Mouse (Mus musculus) forebrain, embryonic 12.5 days (tissue): ENCODE data around the gene Mrpl38. TPM values are rescaled to one million over a fixed set of nuclear protein-coding genes. Genes with fewer than 3 reads are reported as not detected.

Experiments used
- ATAC-seq: fragments of 200-750 bp; cut with Nextera tagmentation; 2 replicates; pipeline ENCODE4 v1.8.0; 2017; ENCODE audit warnings: moderate TSS enrichment; ENCODE audit not compliant: low FRiP score
- H3K27ac ChIP-seq: fragments of 300-500 bp; sonication (generic); 2 replicates; pipeline ENCODE4 v1.5.1; 2016; ENCODE audit warnings: mild to moderate bottlenecking
- H3K27me3 ChIP-seq: fragments of 300-500 bp; sonication (generic); 2 replicates; pipeline ENCODE4 v1.6.1; 2016; ENCODE audit warnings: mild to moderate bottlenecking
- H3K36me3 ChIP-seq: fragments of 300-500 bp; sonication (generic); replicated peaks from 2 replicates; pipeline ENCODE4 v1.6.1; 2016; ENCODE audit warnings: mild to moderate bottlenecking
- H3K4me1 ChIP-seq: fragments of 300-500 bp; sonication (generic); 2 replicates; pipeline ENCODE4 v1.6.1; 2016
- H3K4me2 ChIP-seq: fragments of 300-500 bp; sonication (generic); 2 replicates; pipeline ENCODE4 v1.6.1; 2016; ENCODE audit warnings: mild to moderate bottlenecking, moderate library complexity
- H3K4me3 ChIP-seq: fragments of 300-500 bp; sonication (generic); replicated peaks from 2 replicates; pipeline ENCODE4 v1.5.1; 2016; ENCODE audit warnings: mild to moderate bottlenecking
- H3K9ac ChIP-seq: fragments of 300-500 bp; sonication (generic); 2 replicates; pipeline ENCODE4 v1.6.1; 2016; ENCODE audit warnings: mild to moderate bottlenecking
- H3K9me3 ChIP-seq: fragments of 300-500 bp; sonication (generic); 2 replicates; pipeline ENCODE4 v1.6.1; 2016
- WGBS: fragments of 180-500 bp; shearing (Covaris S2); methylation state at CpG from one replicate; pipeline ENCODE4 v1.1.7; 2016; 5-methylcytosine and 5-hydroxymethylcytosine counted together
- polyA plus RNA-seq: library from polyadenylated mRNA; unstranded; fragments of >200 nt; fragmentation: Nextera tagmentation; extraction: Ambion mirVana; gene quantifications from 2 replicates; pipeline ENCODE4 v1.2.1, GENCODE M21; 2016

Mrpl38 gene
- polyA plus RNA-seq: 89.6 and 90.5 TPM in 2 replicates

GRCm38 (mm10) chr11:116138468-116139138 lies at the start of gene Mrpl38:
TSS of gene Mrpl38 (minus strand) at chr11:116138868.
- under 1% methylated on average over 58 of the region's 60 CpGs for WGBS
- peak within 1 kb of the TSS; percentile 62 for H3K27ac ChIP-seq

GRCm38 (mm10) chr11:116187226-116187930 lies 48.7 kb upstream of the Mrpl38 start:
- no peak overlapping the region for H3K9ac ChIP-seq
- H3K4me1 ChIP-seq: peaks cover 8% of the 10 kb centered on the region
- H3K36me3 ChIP-seq: peaks cover 44% of the 10 kb centered on the region
- 47% methylated on average over 11 of the region's 11 CpGs for WGBS
- H3K4me3 ChIP-seq: no peak overlapping the region
- H3K9me3 ChIP-seq: no peaks in the 10 kb centered on the region
- H3K27me3 ChIP-seq: no peaks in the 10 kb centered on the region
- H3K4me2 ChIP-seq: no peak overlapping the region
- ATAC-seq: no peak
- peak overlapping the region; percentile 38; the same call in 1 of the 2 replicates for H3K27ac ChIP-seq

More at GRCm38 (mm10) chr11:116138468-116139138, at the start of gene Mrpl38:
- H3K9ac ChIP-seq: peak within 1 kb of the TSS; percentile 74
- peak within 1 kb of the TSS; percentile 73 for H3K4me3 ChIP-seq
- no peaks in the 10 kb centered on the region for H3K27me3 ChIP-seq
- H3K4me1 ChIP-seq: peaks cover 20% of the 10 kb centered on the region
- peak; percentile 95 for ATAC-seq
- no peaks in the 10 kb centered on the region for H3K9me3 ChIP-seq
- H3K36me3 ChIP-seq: peaks cover 46% of the 10 kb centered on the region
- H3K4me2 ChIP-seq: peak within 1 kb of the TSS; percentile 56

- Histone ChIP-seq H3K27me3 (no peaks in the 10 kb centered on the region), H3K4me2 (no peak overlapping the region), H3K9ac (no peak overlapping the region), H3K4me1 (peaks cover 8% of the 10 kb centered on the region), H3K36me3 (peaks cover 46% of the 10 kb centered on the region), H3K4me3 (no peak overlapping the region), H3K9me3 (no peaks in the 10 kb centered on the region), H3K27ac (no peak overlapping the region)
- 86% methylated on average over 11 of the region's 11 CpGs for WGBS
- no peak for ATAC-seq
Observed at GRCm38 (mm10) chr11:116186360-116186759, 47.7 kb upstream of the Mrpl38 start.

GRCm38 (mm10) chr11:116185836-116186235 lies 47.2 kb upstream of the Mrpl38 start:
- Histone ChIP-seq H3K4me1 (peaks cover 8% of the 10 kb centered on the region), H3K27ac (no peak overlapping the region), H3K4me2 (no peak overlapping the region), H3K36me3 (peaks cover 45% of the 10 kb centered on the region), H3K27me3 (no peaks in the 10 kb centered on the region), H3K4me3 (no peak overlapping the region), H3K9me3 (no peaks in the 10 kb centered on the region), H3K9ac (no peak overlapping the region)
- WGBS: 87% methylated on average over 3 of the region's 3 CpGs
- ATAC-seq: no peak

- ATAC-seq: no peak
- no peaks in the 10 kb centered on the region for H3K4me1 ChIP-seq
- H3K27me3 ChIP-seq: no peaks in the 10 kb centered on the region
- H3K4me3 ChIP-seq: no peak overlapping the region
- H3K27ac ChIP-seq: no peak overlapping the region
- peaks cover 77% of the 10 kb centered on the region for H3K36me3 ChIP-seq
- H3K9me3 ChIP-seq: no peaks in the 10 kb centered on the region
- no peak overlapping the region for H3K4me2 ChIP-seq
- no peak overlapping the region for H3K9ac ChIP-seq
- 93% methylated on average over 20 of the region's 20 CpGs for WGBS
Observed at GRCm38 (mm10) chr11:116178411-116179121, 39.9 kb upstream of the Mrpl38 start.

GRCm38 (mm10) chr11:116176010-116176409 lies 37.3 kb upstream of the Mrpl38 start:
- ATAC-seq: no peak
- H3K4me3 ChIP-seq: no peak overlapping the region
- H3K4me1 ChIP-seq: no peaks in the 10 kb centered on the region
- no peaks in the 10 kb centered on the region for H3K27me3 ChIP-seq
- no peaks in the 10 kb centered on the region for H3K9me3 ChIP-seq
- H3K9ac ChIP-seq: no peak overlapping the region
- H3K36me3 ChIP-seq: peaks cover 80% of the 10 kb centered on the region
- no peak overlapping the region for H3K27ac ChIP-seq
- 89% methylated on average over 7 of the region's 7 CpGs for WGBS
- H3K4me2 ChIP-seq: no peak overlapping the region

- no peaks in the 10 kb centered on the region for H3K4me1 ChIP-seq
- H3K4me3 ChIP-seq: no peak overlapping the region
- no peak overlapping the region for H3K4me2 ChIP-seq
- H3K9me3 ChIP-seq: no peaks in the 10 kb centered on the region
- H3K36me3 ChIP-seq: peaks cover 70% of the 10 kb centered on the region
- no peak overlapping the region for H3K9ac ChIP-seq
- ATAC-seq: no peak
- H3K27me3 ChIP-seq: no peaks in the 10 kb centered on the region
- 92% methylated on average over 22 of the region's 22 CpGs for WGBS
- no peak overlapping the region for H3K27ac ChIP-seq
Observed at GRCm38 (mm10) chr11:116174775-116175448, 36.2 kb upstream of the Mrpl38 start.

- 93% methylated on average over 2 of the region's 2 CpGs for WGBS
Observed at GRCm38 (mm10) chr11:116171959-116172358, 33.3 kb upstream of the Mrpl38 start.

GRCm38 (mm10) chr11:116170003-116170800 lies 31.5 kb upstream of the Mrpl38 start:
- no peak for ATAC-seq
- WGBS: 85% methylated on average over 5 of the region's 5 CpGs
- Histone ChIP-seq H3K9ac (no peak overlapping the region), H3K4me3 (no peak overlapping the region), H3K4me2 (no peak overlapping the region), H3K27ac (no peak overlapping the region), H3K9me3 (no peaks in the 10 kb centered on the region), H3K36me3 (peaks cover 40% of the 10 kb centered on the region), H3K4me1 (peaks cover 17% of the 10 kb centered on the region), H3K27me3 (no peaks in the 10 kb centered on the region)

More at GRCm38 (mm10) chr11:116171959-116172358, 33.3 kb upstream of the Mrpl38 start:
- peaks cover 4% of the 10 kb centered on the region for H3K4me1 ChIP-seq
- H3K27me3 ChIP-seq: no peaks in the 10 kb centered on the region
- H3K4me2 ChIP-seq: no peak overlapping the region
- H3K9me3 ChIP-seq: no peaks in the 10 kb centered on the region
- no peak for ATAC-seq
- H3K27ac ChIP-seq: no peak overlapping the region
- H3K4me3 ChIP-seq: no peak overlapping the region
- H3K9ac ChIP-seq: no peak overlapping the region
- H3K36me3 ChIP-seq: peaks cover 46% of the 10 kb centered on the region

- Histone ChIP-seq H3K4me1 (peaks cover 20% of the 10 kb centered on the region), H3K9me3 (no peaks in the 10 kb centered on the region), H3K27ac (no peak overlapping the region), H3K4me2 (no peak overlapping the region), H3K9ac (no peak overlapping the region), H3K36me3 (peaks cover 40% of the 10 kb centered on the region), H3K4me3 (no peak overlapping the region), H3K27me3 (no peaks in the 10 kb centered on the region)
- ATAC-seq: no peak
- 83% methylated on average over 3 of the region's 3 CpGs for WGBS
Observed at GRCm38 (mm10) chr11:116169214-116169613, 30.5 kb upstream of the Mrpl38 start.

- Histone ChIP-seq H3K27me3 (no peaks in the 10 kb centered on the region), H3K36me3 (peaks cover 37% of the 10 kb centered on the region), H3K4me1 (peaks cover 27% of the 10 kb centered on the region), H3K9me3 (no peaks in the 10 kb centered on the region), H3K27ac (peak within 1 kb of the TSS; percentile 92), H3K4me2 (peak within 1 kb of the TSS; percentile 80), H3K9ac (peak within 1 kb of the TSS; percentile 79), H3K4me3 (peak within 1 kb of the TSS; percentile 77)
- WGBS: under 1% methylated on average over 40 of the region's 40 CpGs
- ATAC-seq: peak; percentile 97
Observed at GRCm38 (mm10) chr11:116167884-116168439, 29.3 kb upstream of the Mrpl38 start, which contains the start of gene Fbf1. TSS of gene Fbf1 (minus strand) at chr11:116168166.
